Mouse (Mus musculus) intestine, embryonic 14.5 days (tissue): ENCODE results near the gene Camsap2. TPM values are rescaled to one million over a fixed set of nuclear protein-coding genes. Genes with fewer than 3 reads are reported as not detected.
A peak's percentile ranks its signal among the peaks of the same experiment; 100 is the strongest.

Experiments used
- ATAC-seq: fragments of 200-750 bp; cut with Nextera tagmentation; replicated peaks from 2 replicates; pipeline ENCODE4 v1.8.0; 2017; ENCODE audit warnings: low read depth, moderate number of reproducible peaks, moderate TSS enrichment, moderate library complexity; ENCODE audit not compliant: low FRiP score, low TSS enrichment
- DNase-seq: peaks from one replicate; pipeline ENCODE4 v3.0.0-alpha.2; 2018; ENCODE audit warnings: low spot score
- H3K27ac ChIP-seq: fragments of 300-500 bp; sonication (generic); 2 replicates; pipeline ENCODE4 v1.5.1; 2014; ENCODE audit warnings: low read depth, mild to moderate bottlenecking, control low read depth
- H3K27me3 ChIP-seq: fragments of 300-500 bp; sonication (generic); replicated peaks from 2 replicates; pipeline ENCODE4 v1.6.1; 2014; ENCODE audit warnings: low read length, control low read depth; ENCODE audit not compliant: control insufficient read depth, insufficient read depth
- H3K36me3 ChIP-seq: fragments of 300-500 bp; sonication (generic); 2 replicates; pipeline ENCODE4 v1.6.1; 2014; ENCODE audit warnings: low read length, control low read depth; ENCODE audit not compliant: control insufficient read depth, insufficient read depth
- H3K4me1 ChIP-seq: fragments of 300-500 bp; sonication (generic); replicated peaks from 2 replicates; pipeline ENCODE4 v1.6.1; 2014; ENCODE audit warnings: low read length, control low read depth, mixed read lengths; ENCODE audit not compliant: control insufficient read depth, insufficient read depth
- H3K4me2 ChIP-seq: fragments of 300-500 bp; sonication (generic); 2 replicates; pipeline ENCODE4 v1.6.1; 2014; ENCODE audit warnings: low read length
- H3K4me3 ChIP-seq: fragments of 300-500 bp; sonication (generic); 2 replicates; pipeline ENCODE4 v1.5.1; 2014; ENCODE audit warnings: low read depth, low read length, control low read depth, mixed read lengths
- H3K9ac ChIP-seq: fragments of 300-500 bp; sonication (generic); 2 replicates; pipeline ENCODE4 v1.6.1; 2014; ENCODE audit warnings: mild to moderate bottlenecking, low read length
- H3K9me3 ChIP-seq: fragments of 300-500 bp; sonication (generic); 2 replicates; pipeline ENCODE4 v1.6.1; 2016; ENCODE audit warnings: low read length, control low read depth; ENCODE audit not compliant: control insufficient read depth
- WGBS: fragments of 180-500 bp; shearing (Covaris S2); extraction: QIAGEN DNeasy Blood & Tissue Kit; methylation state at CpG from one replicate; pipeline ENCODE4 v1.1.7; 2014; 5-methylcytosine and 5-hydroxymethylcytosine counted together
- polyA plus RNA-seq: library from polyadenylated mRNA; unstranded; fragments of >200 nt; fragmentation: Nextera tagmentation; extraction: Ambion mirVana; gene quantifications from 2 replicates; pipeline ENCODE4 v1.2.1, GENCODE M21; 2014

Gene Camsap2
- polyA plus RNA-seq = 14.2 and 16.2 TPM in 2 replicates

DNA sequence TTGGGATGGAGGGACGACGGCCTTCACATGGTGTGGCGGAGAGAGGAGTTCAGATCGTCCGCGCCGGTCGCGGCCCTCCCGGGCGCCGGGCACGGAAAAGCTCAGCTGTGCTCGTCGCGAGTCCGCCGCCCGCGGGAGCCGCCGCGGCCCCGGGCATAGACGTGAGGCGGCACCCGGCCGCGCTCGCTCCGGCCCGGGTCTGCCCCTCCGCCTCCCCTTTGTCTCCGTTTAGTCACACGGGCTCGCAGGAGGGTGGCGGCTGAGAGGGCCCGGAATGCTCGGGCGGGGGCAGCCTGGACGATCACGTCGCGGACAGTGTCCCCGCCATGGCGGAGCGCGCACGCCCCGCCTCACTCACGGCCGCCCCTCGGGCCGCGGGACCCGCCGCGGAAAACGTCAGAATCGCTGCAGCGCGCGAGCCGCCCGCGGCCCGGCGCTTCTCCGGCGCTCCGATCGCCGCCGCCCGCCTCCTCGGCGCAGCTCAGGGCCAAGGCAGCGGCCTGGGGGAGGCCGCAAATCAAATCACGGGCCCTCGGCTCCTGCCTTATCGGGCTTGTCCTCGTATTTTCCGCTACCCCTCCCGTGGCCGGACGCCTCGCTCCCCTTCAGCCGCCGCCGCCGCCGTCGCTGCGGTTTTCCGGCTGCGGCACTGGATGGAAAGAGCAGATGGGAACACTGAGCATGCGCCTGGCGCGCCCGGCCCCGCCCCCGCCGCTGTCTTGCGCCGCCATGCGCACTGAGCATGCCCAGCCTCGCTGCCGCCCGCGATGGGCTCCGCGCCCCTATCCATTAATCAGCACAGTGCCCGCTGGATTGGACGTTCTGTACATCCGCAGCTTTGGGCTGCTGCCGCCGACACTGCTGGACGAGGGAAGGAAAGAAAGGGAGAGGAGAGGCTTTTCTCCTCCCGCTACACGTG is at the start of gene Camsap2:
TSS of gene Camsap2 (minus strand) at position 651 of the 919 bp plus-strand sequence.
- peak within 1 kb of the TSS; percentile 86 for H3K27ac ChIP-seq
- peak; percentile 95 for DNase-seq
- peak within 1 kb of the TSS; percentile 77 for H3K9ac ChIP-seq
- peaks cover 29% of the 10 kb centered on the region for H3K4me1 ChIP-seq
- no peaks in the 10 kb centered on the region for H3K9me3 ChIP-seq
- H3K27me3 ChIP-seq = no peaks in the 10 kb centered on the region
- H3K36me3 ChIP-seq = 0 out of 2 replicates have a peak, but pooled peaks cover under 1% of the 10 kb centered on the region
- H3K4me2 ChIP-seq = peak within 1 kb of the TSS; percentile 60
- WGBS = under 1% methylated on average over 113 of the region's 121 CpGs
- ATAC-seq = peak; percentile 96
- H3K4me3 ChIP-seq = peak within 1 kb of the TSS; percentile 55

DNA sequence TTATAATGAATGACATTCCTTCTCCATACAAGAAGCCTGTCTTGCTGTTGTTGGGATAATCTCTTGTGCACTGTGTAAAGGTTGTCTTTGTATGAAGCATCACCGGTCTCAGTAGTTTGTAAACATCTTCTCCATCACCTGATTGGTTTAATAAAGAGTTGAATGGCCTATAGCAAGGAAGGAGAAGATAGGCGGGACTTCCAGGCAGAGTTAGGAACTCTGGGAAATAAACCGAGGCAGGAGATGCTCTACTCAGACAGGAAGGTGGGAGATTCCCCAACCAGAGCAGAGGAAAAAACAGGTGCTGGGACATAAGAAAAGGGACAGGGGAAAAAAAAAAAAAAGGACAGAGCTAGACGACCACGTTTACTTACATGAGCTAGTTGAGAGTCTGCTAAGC is 49.2 kb upstream of the Camsap2 start:
- H3K4me2 ChIP-seq = no peak overlapping the region
- WGBS = 39% methylated on average over 5 of the region's 5 CpGs
- ATAC-seq = no peak

DNA sequence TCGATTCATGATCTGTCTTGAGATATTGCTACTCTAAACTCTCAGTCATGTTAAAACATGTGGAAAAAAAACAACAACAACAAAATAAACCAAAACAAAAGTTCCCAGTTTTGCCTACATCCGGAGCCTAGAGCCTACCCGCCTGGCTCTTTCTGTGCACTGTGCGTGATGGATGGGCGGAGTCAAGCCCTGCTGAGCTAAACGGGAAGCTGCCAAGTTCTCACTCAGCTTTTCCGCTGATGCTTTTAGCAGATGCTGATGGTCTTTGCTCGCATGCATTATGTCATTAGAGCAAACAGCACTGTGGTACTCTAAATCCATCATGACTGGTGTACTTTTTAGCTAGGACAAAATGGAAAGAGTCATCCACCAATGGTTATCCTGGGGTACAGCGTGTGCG is 48.6 kb upstream of the Camsap2 start:
- Histone ChIP-seq H3K27ac (no peak overlapping the region), H3K9ac (no peak overlapping the region), H3K36me3 (no peaks in the 10 kb centered on the region), H3K9me3 (no peaks in the 10 kb centered on the region), H3K4me1 (no peaks in the 10 kb centered on the region), H3K4me3 (no peak overlapping the region), H3K4me2 (no peak overlapping the region), H3K27me3 (no peaks in the 10 kb centered on the region)
- DNase-seq (no peak), ATAC-seq (no peak)
- 41% methylated on average over 10 of the region's 10 CpGs for WGBS

More for the DNA sequence above, 49.2 kb upstream of the Camsap2 start:
- Histone ChIP-seq H3K27me3 (no peaks in the 10 kb centered on the region), H3K4me3 (no peak overlapping the region), H3K36me3 (no peaks in the 10 kb centered on the region), H3K4me1 (no peaks in the 10 kb centered on the region), H3K9me3 (no peaks in the 10 kb centered on the region), H3K27ac (no peak overlapping the region), H3K9ac (no peak overlapping the region)
- DNase-seq = no peak

DNA sequence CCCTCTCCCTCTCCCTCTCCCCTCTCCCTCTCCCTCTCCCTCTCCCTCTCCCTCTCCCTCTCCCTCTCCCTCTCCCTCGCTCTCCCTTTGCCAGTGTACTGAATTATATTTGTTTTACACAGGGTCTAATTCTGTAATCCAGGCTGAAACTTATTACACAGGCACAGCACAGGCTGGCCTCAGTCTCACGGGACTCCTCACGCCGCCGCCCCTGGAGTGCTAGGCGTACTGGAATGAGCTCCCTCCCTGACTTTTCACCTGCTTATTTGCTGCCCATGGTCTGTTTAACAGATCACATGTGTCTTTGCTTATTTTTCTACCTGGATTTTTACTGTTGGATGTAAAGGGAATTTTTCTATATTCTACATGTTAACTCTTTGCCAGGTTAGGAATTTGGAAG is 41.0 kb upstream of the Camsap2 start:
- Histone ChIP-seq H3K27ac (no peak overlapping the region), H3K4me3 (no peak overlapping the region), H3K36me3 (no peaks in the 10 kb centered on the region), H3K9ac (no peak overlapping the region), H3K4me1 (no peaks in the 10 kb centered on the region), H3K9me3 (no peaks in the 10 kb centered on the region), H3K4me2 (no peak overlapping the region), H3K27me3 (no peaks in the 10 kb centered on the region)
- WGBS = 32% methylated on average over 5 of the region's 6 CpGs
- DNase-seq (no peak), ATAC-seq (no peak)

DNA sequence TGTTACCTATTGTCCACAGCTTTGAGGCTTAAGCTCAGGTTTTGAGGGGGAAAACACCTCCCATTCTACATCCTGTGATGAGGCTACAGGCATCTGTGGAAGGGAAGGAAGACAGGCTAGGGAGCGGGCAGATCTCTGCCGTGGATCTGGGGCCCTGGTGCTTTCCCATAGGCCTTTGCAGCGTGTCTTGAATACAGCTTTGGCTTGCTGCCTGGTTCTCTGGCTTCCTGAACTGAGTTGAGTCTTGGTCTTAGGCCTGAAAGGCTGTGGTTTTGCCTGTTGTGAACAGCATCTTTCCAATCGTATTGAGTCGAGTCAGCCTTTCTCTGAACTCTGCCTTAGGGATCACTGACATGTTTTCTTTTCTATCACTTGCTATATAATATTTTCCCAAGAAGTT is 35.7 kb upstream of the Camsap2 start:
- Histone ChIP-seq H3K4me2 (no peak overlapping the region), H3K36me3 (no peaks in the 10 kb centered on the region), H3K27ac (no peak overlapping the region), H3K27me3 (no peaks in the 10 kb centered on the region), H3K4me1 (no peaks in the 10 kb centered on the region; the same call in 1 of the 2 replicates), H3K9ac (no peak overlapping the region), H3K4me3 (no peak overlapping the region), H3K9me3 (no peaks in the 10 kb centered on the region)
- DNase-seq (no peak), ATAC-seq (no peak)
- WGBS = 79% methylated on average over 5 of the region's 5 CpGs

DNA sequence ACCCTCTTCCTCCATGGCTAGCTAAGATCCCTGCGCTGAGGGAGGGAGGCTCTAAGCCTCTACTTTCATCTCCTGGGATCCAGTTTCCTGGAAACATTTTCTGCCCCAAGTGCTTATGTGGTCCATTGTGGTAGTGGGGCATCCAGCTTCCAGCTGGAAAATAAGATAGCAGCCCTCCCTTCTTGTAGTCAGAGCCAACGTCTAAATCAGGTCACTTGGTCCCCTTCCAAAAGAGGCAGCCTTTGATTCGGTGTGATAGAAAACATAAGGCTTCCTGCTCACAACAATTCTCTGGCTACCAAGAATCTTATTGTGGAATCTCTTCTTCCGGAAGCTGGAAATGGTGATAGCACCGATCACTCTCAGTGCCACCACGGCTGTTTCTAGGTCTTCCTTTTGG is 35.3 kb upstream of the Camsap2 start:
- no peak for ATAC-seq
- Histone ChIP-seq H3K9ac (no peak overlapping the region), H3K4me1 (no peaks in the 10 kb centered on the region; the same call in 1 of the 2 replicates), H3K4me3 (no peak overlapping the region), H3K27ac (no peak overlapping the region), H3K9me3 (no peaks in the 10 kb centered on the region), H3K27me3 (no peaks in the 10 kb centered on the region), H3K36me3 (no peaks in the 10 kb centered on the region), H3K4me2 (no peak overlapping the region)
- 68% methylated on average over 6 of the region's 6 CpGs for WGBS
- no peak for DNase-seq

DNA sequence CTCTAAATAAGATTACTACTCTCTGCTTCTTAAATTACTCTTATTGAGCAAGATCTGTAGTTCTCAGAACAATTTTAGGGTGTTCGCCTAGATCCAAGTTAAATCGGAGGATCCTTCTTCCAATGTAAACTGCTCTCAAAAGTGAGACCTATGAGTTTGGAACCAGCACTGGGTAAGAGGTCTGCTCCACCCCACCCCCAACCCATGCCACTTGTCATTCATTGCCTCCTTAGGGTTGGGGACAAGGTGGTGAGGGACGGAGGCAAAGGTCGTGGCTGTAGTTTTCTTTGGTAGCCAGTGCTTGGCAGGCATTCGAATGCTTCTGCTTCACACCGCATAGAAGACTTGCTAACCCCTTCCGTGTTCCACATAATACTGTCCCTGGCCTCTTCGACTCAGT is 34.7 kb upstream of the Camsap2 start:
- no peaks in the 10 kb centered on the region for H3K27me3 ChIP-seq

DNA sequence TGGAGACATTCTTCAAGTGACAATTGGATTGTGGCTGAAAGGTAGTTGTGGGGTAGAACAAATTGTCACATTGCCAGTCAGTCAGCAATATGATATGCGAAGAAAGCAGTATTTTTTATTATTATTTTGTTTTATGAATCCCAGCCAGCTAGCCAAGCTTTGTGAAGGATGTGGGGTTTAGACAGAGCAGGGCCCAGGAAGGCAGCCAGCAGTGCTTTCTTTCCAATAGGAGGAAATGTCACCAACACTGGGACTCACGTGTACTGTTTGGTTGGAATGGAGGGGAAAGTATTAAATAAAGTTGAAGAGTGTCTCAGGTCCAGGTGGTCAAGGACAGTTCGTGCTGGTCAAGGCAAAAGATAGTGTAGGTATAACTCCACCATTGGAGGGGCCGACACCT is 34.3 kb upstream of the Camsap2 start:
- H3K27me3 ChIP-seq = no peaks in the 10 kb centered on the region
- no peaks in the 10 kb centered on the region; the same call in 1 of the 2 replicates for H3K4me1 ChIP-seq
- H3K27ac ChIP-seq = no peak overlapping the region
- H3K4me3 ChIP-seq = no peak overlapping the region
- H3K9ac ChIP-seq = no peak overlapping the region
- H3K9me3 ChIP-seq = no peaks in the 10 kb centered on the region
- H3K4me2 ChIP-seq = no peak overlapping the region
- DNase-seq = no peak
- no peaks in the 10 kb centered on the region for H3K36me3 ChIP-seq
- 83% methylated on average over 4 of the region's 4 CpGs for WGBS
- ATAC-seq = no peak

More for the DNA sequence above, 34.7 kb upstream of the Camsap2 start:
- no peaks in the 10 kb centered on the region for H3K9me3 ChIP-seq
- H3K4me2 ChIP-seq = no peak overlapping the region
- ATAC-seq (no peak), DNase-seq (no peak)
- no peak overlapping the region for H3K4me3 ChIP-seq
- no peaks in the 10 kb centered on the region; the same call in 1 of the 2 replicates for H3K4me1 ChIP-seq
- H3K9ac ChIP-seq = no peak overlapping the region
- no peaks in the 10 kb centered on the region for H3K36me3 ChIP-seq
- WGBS = 86% methylated on average over 8 of the region's 8 CpGs
- no peak overlapping the region for H3K27ac ChIP-seq
